Mouse (Mus musculus) CH12.LX (cell line): Measurements from ENCODE around the gene Nek4. TPM values are rescaled to one million over a fixed set of nuclear protein-coding genes. Genes with fewer than 3 reads are reported as not detected.

Experiments
- DNase-seq: peaks from one replicate; pipeline ENCODE4 v3.0.0-alpha.2; 2013; ENCODE audit errors: extremely low read depth
- H3K27ac ChIP-seq: 2 replicates; pipeline ENCODE4 v1.5.1; 2012; ENCODE audit warnings: low read depth, mild to moderate bottlenecking, control low read depth, moderate library complexity; ENCODE audit not compliant: insufficient read depth
- H3K27me3 ChIP-seq: replicated peaks from 2 replicates; pipeline ENCODE3; 2012; ENCODE audit warnings: inconsistent platforms
- H3K36me3 ChIP-seq, 2 experiments: replicated peaks in 1 of 2; 2 replicates each; pipeline versions ENCODE3 to v1.6.1; 2012; ENCODE audit warnings: inconsistent platforms in 1 of 2, low read length in 1 of 2, mild to moderate bottlenecking in 1 of 2, mixed read lengths in 1 of 2, moderate library complexity in 1 of 2; ENCODE audit not compliant: control insufficient read depth in 1 of 2, insufficient read depth in 1 of 2
- H3K4me1 ChIP-seq, 2 experiments: 2 replicates each; pipeline ENCODE4 v1.6.1; 2012; ENCODE audit warnings: inconsistent platforms in 1 of 2, moderate library complexity in 1 of 2; ENCODE audit not compliant: insufficient read depth in 2 of 2, control insufficient read depth in 1 of 2
- H3K4me2 ChIP-seq: 2 replicates; pipeline ENCODE4 v1.6.1; 2012; ENCODE audit warnings: low read depth, mild to moderate bottlenecking, control low read depth; ENCODE audit not compliant: poor library complexity, insufficient read depth, severe bottlenecking
- H3K4me3 ChIP-seq, 3 experiments: fragments of 150-350 bp in 1 of 3; sonication (generic) in 1 of 3; replicated peaks in 1 of 3; 2 replicates each; pipeline versions ENCODE3 to v1.5.1; 2011 to 2012; ENCODE audit warnings: low read depth in 2 of 3, low read length in 2 of 3, mild to moderate bottlenecking in 2 of 3, moderate library complexity in 2 of 3, control low read depth in 1 of 3, improper control_type of control experiment in 1 of 3, inconsistent platforms in 1 of 3, mixed read lengths in 1 of 3; ENCODE audit not compliant: poor library complexity in 1 of 3
- H3K79me2 ChIP-seq: replicated peaks from 2 replicates; pipeline ENCODE4 v1.6.1; 2012; ENCODE audit warnings: mild to moderate bottlenecking, moderate library complexity; ENCODE audit not compliant: control insufficient read depth, poor library complexity, insufficient read depth, severe bottlenecking; ENCODE audit errors: extremely low read depth
- H3K9ac ChIP-seq: 2 replicates; pipeline ENCODE4 v1.6.1; 2012; ENCODE audit warnings: low read depth, mild to moderate bottlenecking, control low read depth, moderate library complexity; ENCODE audit not compliant: insufficient read depth
- H3K9me3 ChIP-seq: replicated peaks from 2 replicates; pipeline ENCODE3; 2012; ENCODE audit warnings: low read length, inconsistent platforms, mixed read lengths
- BHLHE40 ChIP-seq: IDR thresholded peaks from 2 replicates; pipeline ENCODE4 v1.6.1; 2011; ENCODE audit warnings: mild to moderate bottlenecking, low read depth, low read length, improper control_type of control experiment
- CHD1 ChIP-seq: IDR thresholded peaks from 2 replicates; pipeline ENCODE4 v1.6.1; 2012; ENCODE audit warnings: low read depth, low read length, improper control_type of control experiment, inconsistent platforms
- CHD2 ChIP-seq: IDR thresholded peaks from 2 replicates; pipeline ENCODE4 v1.6.1; 2011; ENCODE audit warnings: low read length, improper control_type of control experiment
- CTCF ChIP-seq, 2 experiments: IDR thresholded peaks in 1 of 2; conservative IDR thresholded peaks in 1 of 2; 2 replicates each; pipeline ENCODE4 v1.5.1; 2011 to 2012; ENCODE audit warnings: low read depth in 2 of 2, low read length in 2 of 2, improper control_type of control experiment in 1 of 2, inconsistent platforms in 1 of 2, mild to moderate bottlenecking in 1 of 2, moderate library complexity in 1 of 2
- E2F4 ChIP-seq: IDR thresholded peaks from 2 replicates; pipeline ENCODE4 v1.6.1; 2011; ENCODE audit warnings: low read depth, low read length, improper control_type of control experiment; ENCODE audit not compliant: insufficient replicate concordance
- ELF1 ChIP-seq: IDR thresholded peaks from 2 replicates; pipeline ENCODE4 v1.6.1; 2014; ENCODE audit warnings: low read depth, mild to moderate bottlenecking, inconsistent platforms, low read length, improper control_type of control experiment
- EP300 ChIP-seq: IDR thresholded peaks from 2 replicates; pipeline ENCODE4 v1.6.1; 2011; ENCODE audit warnings: low read length, improper control_type of control experiment
- GABPA ChIP-seq: IDR thresholded peaks from 2 replicates; pipeline ENCODE4 v1.6.1; 2012; ENCODE audit warnings: low read depth, low read length, improper control_type of control experiment, inconsistent platforms; ENCODE audit not compliant: insufficient replicate concordance
- HCFC1 ChIP-seq: IDR thresholded peaks from 2 replicates; pipeline ENCODE4 v1.6.1; 2012; ENCODE audit warnings: low read depth, mild to moderate bottlenecking, inconsistent platforms, low read length, improper control_type of control experiment
- IRF4 ChIP-seq: IDR thresholded peaks from 2 replicates; pipeline ENCODE4 v1.6.1; 2014; ENCODE audit warnings: low read depth, mild to moderate bottlenecking, inconsistent platforms, low read length, improper control_type of control experiment
- JUN ChIP-seq: IDR thresholded peaks from 2 replicates; pipeline ENCODE4 v1.6.1; 2011; ENCODE audit warnings: low read depth, mild to moderate bottlenecking, low read length, improper control_type of control experiment, moderate library complexity; ENCODE audit not compliant: insufficient read depth
- MAZ ChIP-seq: IDR thresholded peaks from 2 replicates; pipeline ENCODE4 v1.6.1; 2012; ENCODE audit warnings: low read depth, mild to moderate bottlenecking, inconsistent platforms, low read length, improper control_type of control experiment, moderate library complexity
- MYC ChIP-seq: IDR thresholded peaks from 2 replicates; pipeline ENCODE4 v1.6.1; 2011; ENCODE audit warnings: low read depth, mild to moderate bottlenecking, improper control_type of control experiment, low read length
- NELFE ChIP-seq: IDR thresholded peaks from 2 replicates; pipeline ENCODE4 v1.6.1; 2011; ENCODE audit warnings: low read depth, low read length, improper control_type of control experiment
- NRF1 ChIP-seq: IDR thresholded peaks from 2 replicates; pipeline ENCODE4 v1.6.1; 2014; ENCODE audit warnings: low read depth, mild to moderate bottlenecking, inconsistent platforms, low read length, improper control_type of control experiment, moderate library complexity
- PAX5 ChIP-seq: IDR thresholded peaks from 2 replicates; pipeline ENCODE4 v1.6.1; 2012; ENCODE audit warnings: low read length, inconsistent platforms, mixed read lengths
- POLR2A ChIP-seq: IDR thresholded peaks from 2 replicates; pipeline ENCODE4 v1.6.1; 2011; ENCODE audit warnings: low read depth, mild to moderate bottlenecking, improper control_type of control experiment, low read length
- RAD21 ChIP-seq: IDR thresholded peaks from 2 replicates; pipeline ENCODE4 v1.6.1; 2011; ENCODE audit warnings: low read depth, mild to moderate bottlenecking, low read length, improper control_type of control experiment, moderate library complexity
- RCOR1 ChIP-seq: conservative IDR thresholded peaks from 2 replicates; pipeline ENCODE4 v1.6.1; 2012; ENCODE audit warnings: low read depth, mild to moderate bottlenecking, inconsistent platforms, low read length, improper control_type of control experiment
- SIN3A ChIP-seq: IDR thresholded peaks from 2 replicates; pipeline ENCODE4 v1.6.1; 2012; ENCODE audit warnings: low read length, improper control_type of control experiment, inconsistent platforms
- SMC3 ChIP-seq: IDR thresholded peaks from 2 replicates; pipeline ENCODE4 v1.6.1; 2011; ENCODE audit warnings: low read depth, low read length, improper control_type of control experiment
- TBP ChIP-seq: conservative IDR thresholded peaks from 2 replicates; pipeline ENCODE4 v1.6.1; 2011; ENCODE audit warnings: low read depth, low read length, improper control_type of control experiment
- TCF12 ChIP-seq: IDR thresholded peaks from 2 replicates; pipeline ENCODE4 v1.6.1; 2014; ENCODE audit warnings: low read depth, mild to moderate bottlenecking, inconsistent platforms, low read length, improper control_type of control experiment
- UBTF ChIP-seq: IDR thresholded peaks from 2 replicates; pipeline ENCODE4 v1.6.1; 2012; ENCODE audit warnings: low read depth, mild to moderate bottlenecking, inconsistent platforms, low read length, improper control_type of control experiment, moderate library complexity
- USF2 ChIP-seq: conservative IDR thresholded peaks from 2 replicates; pipeline ENCODE4 v1.6.1; 2011; ENCODE audit warnings: low read depth, low read length, improper control_type of control experiment
- ZMIZ1 ChIP-seq: IDR thresholded peaks from 2 replicates; pipeline ENCODE4 v1.6.1; 2012; ENCODE audit warnings: low read depth, mild to moderate bottlenecking, inconsistent platforms, low read length, improper control_type of control experiment
- ZNF384 ChIP-seq: IDR thresholded peaks from 2 replicates; pipeline ENCODE4 v1.6.1; 2012; ENCODE audit warnings: low read depth, low read length, improper control_type of control experiment, inconsistent platforms
- dilution Hi-C: fragments of 300-500 bp; cut with MboI; formaldehyde crosslinking; loops from 2 replicates; pipeline ENCODE4 v1.14.3; 2020; ENCODE audit warnings: low sequenced_read_pairs; ENCODE audit not compliant: extremely low pct_unique_long_range_greater_than_20kb, extremely low pct_ligation_motif_present
- in situ Hi-C: fragments of 300-500 bp; cut with MboI; formaldehyde crosslinking; loops from 3 replicates; pipeline ENCODE4 v1.14.3; 2019; ENCODE audit warnings: low sequenced_read_pairs, low pct_ligation_motif_present, low pct_unique_long_range_greater_than_20kb, mixed read lengths
- polyA plus RNA-seq: library from polyadenylated mRNA; unstranded; fragments of >175 nt; gene quantifications from 2 replicates; pipeline ENCODE4 v1.2.1, GENCODE M21; 2012; ENCODE audit warnings: low read depth; ENCODE audit not compliant: insufficient read length
- total RNA-seq, 2 experiments: library from RNA; depleted of rRNA; stranded (reverse); fragments of 300-350 nt in 1 of 2; fragments of >200 nt in 1 of 2; gene quantifications; 2 replicates each; pipeline ENCODE4 v1.2.3; 2012 to 2014

Gene Nek4
- total and polyA plus RNA-seq, 3 experiments, result 17.1 to 18.3 (median 17.4) TPM

- no peak for TF ChIP-seq JUN
- no peak for TF ChIP-seq SMC3
These were observed 67.7 kb downstream of the Nek4 start, which contains the start of the genes Pbrm1 and Gnl3 (continued) for GRCm38 (mm10) chr14:31018860-31019291.

DNA sequence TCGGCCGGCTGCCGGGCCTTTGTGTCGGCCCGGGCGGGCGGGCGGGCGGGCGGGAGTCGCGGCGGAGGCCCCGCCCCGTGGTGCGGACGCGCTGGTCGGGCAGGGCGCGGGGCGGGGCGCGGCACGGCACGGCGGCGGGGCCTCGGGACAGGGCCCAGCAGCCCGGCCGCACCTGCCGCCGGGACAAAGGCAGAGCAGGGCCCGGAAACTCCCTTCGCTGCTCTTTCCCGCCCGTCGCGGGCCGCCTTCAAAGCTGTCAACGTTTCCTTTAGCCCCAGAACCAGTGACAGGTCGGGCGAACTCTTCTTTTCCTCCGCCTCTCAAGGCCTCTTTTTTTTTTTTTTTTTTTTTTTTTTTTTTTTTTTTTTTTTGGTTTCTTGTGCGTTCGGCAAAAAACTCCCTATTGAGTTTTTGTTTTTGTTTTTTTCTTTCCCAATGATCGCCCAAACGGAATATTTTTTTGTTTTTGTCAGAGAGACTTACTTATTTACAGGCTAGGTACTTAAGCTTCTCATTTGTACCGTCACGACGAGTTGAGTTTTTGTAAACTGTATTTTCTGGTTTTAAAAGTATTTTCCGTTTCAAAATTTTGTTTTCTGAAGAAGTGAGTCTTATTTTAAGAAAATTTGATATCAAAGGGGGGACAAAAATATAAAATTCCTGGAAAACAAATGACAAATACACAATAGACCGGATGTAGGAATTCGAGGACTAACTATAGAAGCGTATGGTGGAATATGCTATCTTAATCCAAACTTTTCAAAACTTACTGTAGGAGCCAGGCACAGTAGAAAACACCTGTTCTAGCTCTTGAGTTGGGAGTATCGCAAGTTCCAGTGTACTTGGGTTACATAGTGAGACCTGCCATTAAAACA, 68.4 kb downstream of the Nek4 start:
- H3K27ac ChIP-seq, result peak overlapping the region; percentile 78; the same call in 1 of the 2 replicates
- H3K4me2 ChIP-seq, result peak overlapping the region; percentile 86
- in situ Hi-C loops, result no loop called here
- H3K9me3 ChIP-seq, result no peaks in the 10 kb centered on the region
- H3K4me1 ChIP-seq, result peaks cover 9 to 61% of the 10 kb centered on the region in 2 experiments
- peak overlapping the region; percentile 85 to 98 (median 96) for H3K4me3 ChIP-seq
- H3K79me2 ChIP-seq, result peaks cover 58% of the 10 kb centered on the region
- peaks cover 24 to 52% of the 10 kb centered on the region in 2 experiments for H3K36me3 ChIP-seq
- peak overlapping the region; percentile 98 for H3K9ac ChIP-seq
- TF ChIP-seq TCF12 (0 out of 2 replicates have a peak, but pooled peaks have one; percentile 45), HCFC1 (0 out of 2 replicates have a peak, but pooled peaks have one; percentile 28), POLR2A (no peak; the same call in 1 of the 2 replicates), BHLHE40 (peak; percentile 62), USF2 (no peak), TBP (0 out of 2 replicates have a peak, but pooled peaks have one; percentile 38), IRF4 (peak; percentile 24; the same call in 1 of the 2 replicates), NELFE (no peak), CHD2 (no peak), SMC3 (no peak), GABPA (no peak), NRF1 (no peak), UBTF (peak; percentile 71; the same call in 1 of the 2 replicates), EP300 (peak; percentile 28; the same call in 1 of the 2 replicates), CHD1 (peak; percentile 96), MAZ (no peak), PAX5 (no peak), CTCF (conservative IDR thresholded peaks at IDR 0.05 in 1 of 2, IDR thresholded peaks at IDR 0.05 in 1 of 2; ENCODE audit: low read depth in 2 of 2, low read length in 2 of 2) (no peak), ZNF384 (peak; percentile 99), SIN3A (peak; percentile 82), RCOR1 (0 out of 2 replicates have a peak, but pooled peaks have one; percentile 28), E2F4 (peak; percentile 66; the same call in 1 of the 2 replicates), ZMIZ1 (no peak), MYC (peak; percentile 14; the same call in 1 of the 2 replicates), RAD21 (no peak), ELF1 (peak; percentile 53; the same call in 1 of the 2 replicates)
- peak; percentile 91 for DNase-seq
- dilution Hi-C loops, result no loop called here
- no peaks in the 10 kb centered on the region for H3K27me3 ChIP-seq
